Mouse (Mus musculus): ENCODE measurements around the gene Trim63.

DNA sequence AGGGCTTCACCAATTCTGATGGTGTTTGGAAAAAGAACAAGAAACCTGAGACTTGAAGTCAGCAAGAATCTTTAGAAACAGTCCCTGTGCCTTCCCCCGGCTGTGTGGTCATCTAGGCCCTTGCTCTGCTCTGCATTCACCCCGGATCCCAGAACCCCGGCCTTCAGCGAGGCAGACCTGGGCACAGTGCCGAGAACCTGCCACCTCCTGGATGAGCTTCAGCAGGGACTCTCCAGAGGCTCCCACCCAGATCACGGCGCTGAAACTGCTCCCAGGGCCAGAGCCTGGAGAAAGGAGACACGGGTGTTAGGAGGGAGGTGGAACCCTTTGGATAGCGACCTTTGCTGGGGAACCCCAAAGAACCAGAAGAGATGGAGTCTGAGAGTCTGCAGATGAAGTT lies 47.2 kb downstream of the Trim63 start:
- TF ChIP-seq GATA1 (IDR thresholded peaks at IDR 0.05; ENCODE audit: borderline replicate concordance, low read length) (no peak), FLI1 (IDR thresholded peaks at IDR 0.05; ENCODE audit: low read length) (no peak)
